Mouse (Mus musculus) left cerebral cortex, postnatal 4 days (tissue): ENCODE results near the gene Man2b1. TPM values are rescaled to one million over a fixed set of nuclear protein-coding genes. Genes with fewer than 3 reads are reported as not detected.
A peak's percentile ranks its signal among the peaks of the same experiment; 100 is the strongest.
"Not testable (repeated sequence)": the region's sequence is repeated elsewhere in the genome, so short reads cannot be mapped to it uniquely, and the experiment has no call there.

ENCODE experiments used
- DNase-seq: peaks from one replicate; pipeline ENCODE4 v3.0.0-alpha.2; 2022
- intact Hi-C: fragments of 180-260 bp; cut with DNase I; formaldehyde crosslinking; loops from one replicate; pipeline ENCODE4 v1.15.1; 2025
- microRNA-seq: library from miRNA; unstranded; fragments of <30 nt; microRNA quantifications from one replicate; pipeline ENCODE4 v1.2.0, GENCODE M21; 2022
- total RNA-seq, 2 experiments: library from RNA; stranded (reverse); gene quantifications; 2 replicates each; pipeline ENCODE4 v1.2.3; 2021

The Man2b1 gene
- total RNA-seq, 2 experiments from 2014 or later = 25.2 to 26.5 TPM

DNA sequence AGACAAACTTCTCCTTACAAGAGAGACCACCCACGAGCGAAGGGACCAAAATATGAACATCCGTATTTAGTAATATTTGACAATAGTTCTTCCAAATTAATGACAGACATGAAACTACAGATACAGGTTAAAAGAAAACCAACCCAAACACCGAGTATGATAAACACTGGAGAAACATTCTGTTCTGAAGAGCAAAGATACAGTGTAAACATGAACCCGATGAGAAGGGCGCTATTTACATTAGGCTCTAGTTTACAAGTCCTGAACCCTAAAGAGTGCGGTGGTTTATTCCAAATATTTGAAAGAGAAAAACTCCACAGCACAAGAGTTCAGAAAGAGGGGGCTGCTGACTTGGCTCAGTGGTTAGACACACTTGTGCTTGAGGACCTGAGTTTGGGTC lies 33.9 kb downstream of the Man2b1 start:
- DNase-seq = no peak
- intact Hi-C loops = loop anchor here (10.0 kb wide), 1 partner anchor 108 kb away; the partner anchor contains the start of gene Olfr371

GRCm38 (mm10) chr8:85119052-85119981 lies 36.2 kb downstream of the Man2b1 start:
- DNase-seq = peak; percentile 80
- intact Hi-C loops = loop anchor here (10.0 kb wide), 1 partner anchor 105 kb away; the partner anchor contains the start of gene Olfr371

GRCm38 (mm10) chr8:85120251-85120650 lies 37.2 kb downstream of the Man2b1 start:
- DNase-seq, intact Hi-C loops: not testable (repeated sequence)

- intact Hi-C loops = no loop called here
- no peak for DNase-seq
Measured at GRCm38 (mm10) chr8:85122995-85123394, 39.9 kb downstream of the Man2b1 start, which contains the start of gene Zfp791. Gene Zfp791 (minus strand): TSS chr8:85123095.

- intact Hi-C loops = no loop called here
- no peak for DNase-seq
Measured at GRCm38 (mm10) chr8:85123691-85124090, 40.6 kb downstream of the Man2b1 start.

DNA sequence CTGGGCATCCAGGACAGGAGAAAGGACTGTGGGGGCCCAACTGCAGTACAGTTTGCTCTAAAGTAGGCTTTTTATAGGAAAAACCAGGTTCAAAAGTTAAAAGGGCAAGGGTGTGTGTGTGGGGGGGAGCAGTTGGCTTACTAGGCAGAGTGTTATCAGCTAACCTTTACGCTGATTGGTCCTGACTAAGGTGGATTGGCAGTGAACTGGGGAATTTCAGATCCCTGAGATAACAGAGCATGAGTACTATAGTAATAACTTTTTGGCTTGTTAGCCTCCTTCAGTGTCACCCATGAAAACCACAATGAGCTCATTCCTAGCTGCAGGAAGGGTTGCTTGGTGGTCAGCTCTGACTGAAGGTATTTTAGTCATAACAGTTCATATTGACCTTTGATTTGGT lies 49.3 kb downstream of the Man2b1 start:
- intact Hi-C loops = no loop called here
- no peak for DNase-seq

DNA sequence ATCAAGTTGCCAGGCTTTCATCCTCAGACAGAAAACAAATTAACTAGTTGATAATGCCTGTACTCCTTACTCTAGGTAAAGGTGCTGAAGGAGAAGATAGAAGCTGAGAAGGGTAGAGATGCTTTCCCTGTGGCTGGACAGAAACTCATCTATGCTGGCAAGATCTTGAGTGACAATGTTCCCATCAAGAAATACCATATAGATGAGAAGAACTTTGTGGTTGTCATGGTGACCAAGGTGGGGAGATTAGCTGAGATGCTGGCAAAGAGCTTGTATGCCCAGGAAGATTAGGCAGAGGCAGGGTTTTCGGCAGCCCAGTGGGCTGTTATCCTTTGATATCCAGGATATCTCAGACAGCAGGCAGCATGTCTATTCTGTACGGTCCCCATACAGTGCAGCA lies 52.6 kb downstream of the Man2b1 start:
- intact Hi-C loops, DNase-seq: not testable (repeated sequence)

DNA sequence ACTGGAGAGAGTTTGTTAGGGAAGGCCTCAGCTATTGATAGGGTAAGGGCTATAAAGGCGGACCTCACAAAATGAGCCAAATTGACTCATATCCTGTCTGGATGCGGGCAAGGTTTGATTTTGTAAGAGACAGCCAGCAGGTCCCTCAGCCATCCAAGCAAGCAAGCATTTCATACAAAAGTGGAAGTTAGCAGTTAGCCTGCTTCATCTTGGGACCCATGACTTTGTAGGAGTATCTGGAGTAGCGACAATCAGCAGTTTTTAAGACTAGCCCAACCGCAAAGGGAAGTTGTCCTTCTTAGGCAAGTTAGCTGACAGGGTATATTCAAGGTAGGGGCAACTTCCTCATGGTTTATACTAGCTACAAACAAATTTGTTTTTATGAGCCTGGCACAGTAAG lies 59.4 kb downstream of the Man2b1 start:
- intact Hi-C loops = no loop called here
- DNase-seq = no peak

Small RNA genes lying within 50 kb of the gene (microRNA-seq; reads per million reads assigned to microRNA genes)
- gene Gm23388 = not detected
- 20.5 reads per million, percentile 36 among the genes with 10 or more reads in this experiment for gene Mir7070

Other genes starting within 250 kb of the Man2b1 start
- gene Rad23a, start 242.6 kb upstream of the Man2b1 start, total RNA-seq = 10 to 100 TPM; 44.1 to 49.7 TPM
- 100 to 1,000 TPM; 528 to 548 TPM for gene Calr, start 236.3 kb upstream of the Man2b1 start, total RNA-seq
- gene Farsa, start 226.3 kb upstream of the Man2b1 start, total RNA-seq = 10 to 100 TPM; 86.2 to 90.4 TPM
- 10 to 100 TPM; 42.0 to 42.4 TPM for gene Syce2, start 211.2 kb upstream of the Man2b1 start, total RNA-seq
- 10 to 100 TPM; 30.8 to 32.7 TPM for gene Gcdh, start 189.3 kb upstream of the Man2b1 start, total RNA-seq
- gene Klf1, start 181.3 kb upstream of the Man2b1 start, total RNA-seq = under 1 TPM in 1 of 2 experiments, not detected in 1; 0.24 TPM
- gene Dnase2a, start 174.7 kb upstream of the Man2b1 start, total RNA-seq = 1 to 10 TPM; 2.8 to 4.1 TPM
- 100 to 1,000 TPM; 195 to 210 TPM for gene Mast1, start 145.9 kb upstream of the Man2b1 start, total RNA-seq
- gene Rtbdn, start 136.3 kb upstream of the Man2b1 start, total RNA-seq = 1 to 10 TPM; 6.7 to 8.3 TPM
- not detected for gene Gm49661, start 113.8 kb upstream of the Man2b1 start, total RNA-seq
- gene Prdx2, start 113.7 kb upstream of the Man2b1 start, total RNA-seq = 100 to 1,000 TPM; 665 to 681 TPM
- 10 to 100 TPM; 41.1 to 42.1 TPM for gene Rnaseh2a, start 113.5 kb upstream of the Man2b1 start, total RNA-seq
- gene Junb, start 104.6 kb upstream of the Man2b1 start, total RNA-seq = 10 to 100 TPM; 12.5 to 13.5 TPM
- gene Hook2, start 92.7 kb upstream of the Man2b1 start, total RNA-seq = 10 to 100 TPM; 28.3 to 32.5 TPM
- gene Best2, start 68.7 kb upstream of the Man2b1 start, total RNA-seq = not detected
- gene Asna1, start 58.0 kb upstream of the Man2b1 start, total RNA-seq = 100 to 1,000 TPM; 106 to 107 TPM
- gene Trir, start 56.4 kb upstream of the Man2b1 start, total RNA-seq = 100 to 1,000 TPM; 158 to 163 TPM
- 100 to 1,000 TPM; 163 to 179 TPM for gene Tnpo2, start 46.4 kb upstream of the Man2b1 start, total RNA-seq
- 10 to 100 TPM; 79.0 to 80.0 TPM for gene Fbxw9, start 23.2 kb upstream of the Man2b1 start, total RNA-seq
- not detected for gene Gm5741, start 15.3 kb upstream of the Man2b1 start, total RNA-seq
- gene Dhps, start 11.5 kb upstream of the Man2b1 start, total RNA-seq = 10 to 100 TPM; 79.9 to 82.3 TPM
- gene Wdr83os, start 2.5 kb upstream of the Man2b1 start, total RNA-seq = 10 to 100 TPM; 60.9 to 61.2 TPM
- 10 to 100 TPM; 21.4 to 21.7 TPM for gene Wdr83, start 2.0 kb upstream of the Man2b1 start, total RNA-seq
- gene Zfp791, start 39.8 kb downstream of the Man2b1 start, total RNA-seq = 1 to 10 TPM; 6.5 to 6.8 TPM
- not detected for gene Cks1brt, start 68.7 kb downstream of the Man2b1 start, total RNA-seq
- not detected for gene Olfr371, start 142.7 kb downstream of the Man2b1 start, total RNA-seq
- gene Orc6, start 216.4 kb downstream of the Man2b1 start, total RNA-seq = 10 to 100 TPM; 45.3 to 45.9 TPM
- 100 to 1,000 TPM; 144 to 149 TPM for gene Vps35, start 216.5 kb downstream of the Man2b1 start, total RNA-seq